Mouse (Mus musculus) brain, embryonic 14.5 days (tissue): ENCODE results near the gene Rnf126. TPM values are rescaled to one million over a fixed set of nuclear protein-coding genes. Genes with fewer than 3 reads are reported as not detected.

ENCODE experiments used
- DNase-seq: peaks from one replicate; pipeline ENCODE4 v3.0.0-alpha.2; 2011; ENCODE audit warnings: low read depth
- CTCF ChIP-seq: fragments of 200-500 bp; IDR thresholded peaks from 2 replicates; pipeline ENCODE4 v1.5.1; 2012; ENCODE audit warnings: inconsistent platforms, mild to moderate bottlenecking, moderate library complexity, borderline replicate concordance; ENCODE audit not compliant: insufficient read depth, insufficient read length; ENCODE audit errors: extremely low read depth
- POLR2A ChIP-seq: fragments of 200-500 bp; IDR thresholded peaks from 2 replicates; pipeline ENCODE4 v1.6.1; 2012; ENCODE audit warnings: mild to moderate bottlenecking, inconsistent platforms, borderline replicate concordance; ENCODE audit not compliant: poor library complexity, insufficient read depth, insufficient read length, severe bottlenecking; ENCODE audit errors: extremely low read depth
- polyA plus RNA-seq: library from polyadenylated mRNA; depleted of rRNA; stranded (reverse); fragments of >200 nt; gene quantifications from 2 replicates; pipeline ENCODE4 v1.2.3, GENCODE M21; 2012

Gene Rnf126
- polyA plus RNA-seq, 1 experiment: 157 TPM

GRCm38 (mm10) chr10:79728323-79729249 is 38.2 kb downstream of the Rnf126 start:
- no peak for DNase-seq
- TF ChIP-seq POLR2A (no peak), CTCF (no peak)

- no peak for DNase-seq
- TF ChIP-seq POLR2A (no peak), CTCF (peak; percentile 58)
These were observed 40.7 kb downstream of the Rnf126 start for GRCm38 (mm10) chr10:79726090-79726489.

- DNase-seq: no peak
- TF ChIP-seq POLR2A (no peak), CTCF (no peak)
These were observed 43.1 kb downstream of the Rnf126 start for GRCm38 (mm10) chr10:79723692-79724091.

- TF ChIP-seq POLR2A: no peak
- no peak for TF ChIP-seq CTCF
- no peak for DNase-seq
These were observed 43.7 kb downstream of the Rnf126 start for GRCm38 (mm10) chr10:79723047-79723446.

GRCm38 (mm10) chr10:79721089-79721488 is 45.7 kb downstream of the Rnf126 start:
- no peak for DNase-seq
- TF ChIP-seq POLR2A (no peak), CTCF (no peak)

- peak; percentile 58 for DNase-seq
- TF ChIP-seq POLR2A: no peak
- no peak for TF ChIP-seq CTCF
These were observed 49.0 kb downstream of the Rnf126 start for GRCm38 (mm10) chr10:79717640-79718357.

- no peak for DNase-seq
- TF ChIP-seq CTCF (no peak), POLR2A (no peak)
These were observed 49.8 kb downstream of the Rnf126 start for GRCm38 (mm10) chr10:79716988-79717355.

GRCm38 (mm10) chr10:79716254-79716987 is 50.3 kb downstream of the Rnf126 start, which contains the start of gene Hcn2:
Gene Hcn2 (plus strand): TSS chr10:79716634.
- no peak for TF ChIP-seq POLR2A
- TF ChIP-seq CTCF: no peak
- no peak for DNase-seq

GRCm38 (mm10) chr10:79714996-79715395 is 51.8 kb downstream of the Rnf126 start:
- peak; percentile 28 for DNase-seq

GRCm38 (mm10) chr10:79713163-79713562 is 53.6 kb downstream of the Rnf126 start:
- TF ChIP-seq POLR2A (no peak), CTCF (no peak)
- no peak for DNase-seq

More at GRCm38 (mm10) chr10:79714996-79715395, 51.8 kb downstream of the Rnf126 start:
- TF ChIP-seq POLR2A: no peak
- no peak for TF ChIP-seq CTCF
